Mouse (Mus musculus) lung, embryonic 14.5 days (tissue): ENCODE data around the gene Kcnip4. TPM values are rescaled to one million over a fixed set of nuclear protein-coding genes. Genes with fewer than 3 reads are reported as not detected.
A peak's percentile ranks its signal among the peaks of the same experiment; 100 is the strongest.

Source experiments
- ATAC-seq: fragments of 200-750 bp; cut with Nextera tagmentation; 2 replicates; pipeline ENCODE4 v1.8.0; 2017; ENCODE audit warnings: mild to moderate bottlenecking, moderate TSS enrichment, moderate library complexity; ENCODE audit not compliant: insufficient read depth
- DNase-seq: peaks from one replicate; pipeline ENCODE4 v3.0.0-alpha.2; 2015
- H3K27ac ChIP-seq: fragments of 300-500 bp; sonication (generic); 2 replicates; pipeline ENCODE4 v1.5.1; 2014; ENCODE audit warnings: low read depth, mild to moderate bottlenecking, moderate library complexity
- H3K27me3 ChIP-seq: fragments of 300-500 bp; sonication (generic); 2 replicates; pipeline ENCODE4 v1.6.1; 2014; ENCODE audit warnings: low read length, control low read depth; ENCODE audit not compliant: insufficient read depth
- H3K36me3 ChIP-seq: fragments of 300-500 bp; sonication (generic); 2 replicates; pipeline ENCODE4 v1.6.1; 2014; ENCODE audit warnings: control low read depth; ENCODE audit not compliant: insufficient read depth
- H3K4me1 ChIP-seq: fragments of 300-500 bp; sonication (generic); 2 replicates; pipeline ENCODE4 v1.6.1; 2014; ENCODE audit warnings: antibody characterized with exemption, control low read depth; ENCODE audit not compliant: insufficient read depth
- H3K4me2 ChIP-seq: fragments of 300-500 bp; sonication (generic); 2 replicates; pipeline ENCODE4 v1.6.1; 2014; ENCODE audit warnings: mild to moderate bottlenecking
- H3K4me3 ChIP-seq: fragments of 300-500 bp; sonication (generic); 2 replicates; pipeline ENCODE4 v1.5.1; 2014; ENCODE audit warnings: low read depth, low read length
- H3K9ac ChIP-seq: fragments of 300-500 bp; sonication (generic); 2 replicates; pipeline ENCODE4 v1.6.1; 2014
- H3K9me3 ChIP-seq: fragments of 300-500 bp; sonication (generic); 2 replicates; pipeline ENCODE4 v1.6.1; 2016; ENCODE audit warnings: low read depth, low read length, control low read depth
- CTCF ChIP-seq: IDR thresholded peaks from 2 replicates; pipeline ENCODE4 v1.5.1; 2016; ENCODE audit warnings: antibody characterized with exemption, low read depth
- WGBS: fragments of 180-500 bp; shearing (Covaris S2); extraction: QIAGEN DNeasy Blood & Tissue Kit; methylation state at CpG from one replicate; pipeline ENCODE4 v1.1.7; 2014; 5-methylcytosine and 5-hydroxymethylcytosine counted together
- polyA plus RNA-seq: library from polyadenylated mRNA; unstranded; fragments of >200 nt; fragmentation: Nextera tagmentation; extraction: Ambion mirVana; gene quantifications from 2 replicates; pipeline ENCODE4 v1.2.1, GENCODE M21; 2014

The Kcnip4 gene
- polyA plus RNA-seq, 1 experiment from 2014 or later = 0.68 TPM

DNA sequence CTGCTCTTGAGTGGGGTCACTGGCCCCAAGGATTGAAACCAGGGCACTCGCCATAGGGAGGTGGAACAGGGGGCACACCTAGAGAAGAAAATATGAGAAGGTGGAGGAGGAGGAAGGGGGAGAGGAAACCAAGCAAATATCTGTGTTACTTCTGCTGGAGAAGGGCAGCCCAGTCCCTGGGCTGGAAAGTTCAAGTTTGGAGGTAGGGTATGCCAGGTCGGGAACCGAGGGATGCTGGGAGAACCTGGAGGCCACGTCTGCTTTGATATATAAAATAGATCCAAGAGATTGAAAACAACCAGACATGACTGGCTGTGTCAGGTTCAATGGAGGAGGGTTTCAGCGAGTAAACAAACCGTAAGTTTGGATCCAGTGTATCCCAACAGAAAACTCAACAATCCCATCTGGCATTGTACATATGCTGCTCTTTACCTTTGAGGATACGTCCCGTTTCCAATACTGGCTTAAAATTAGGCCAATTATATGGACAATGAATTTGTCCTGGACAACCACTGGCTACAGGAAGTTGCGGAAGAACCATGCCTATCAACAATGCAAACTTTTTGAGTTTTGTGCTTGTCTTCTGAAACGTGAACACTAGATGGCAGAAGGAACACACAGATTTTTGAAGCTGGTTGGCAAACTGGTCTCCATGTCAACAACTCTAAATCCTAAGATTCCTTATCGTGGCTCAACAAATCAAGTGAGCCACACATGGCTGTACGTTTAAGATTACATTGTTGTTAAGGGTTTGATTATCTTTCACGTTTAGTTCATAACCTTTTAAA, 155.9 kb downstream of the Kcnip4 start:
- peak; percentile 79 for TF ChIP-seq CTCF
- WGBS = 42% methylated on average over 13 of the region's 13 CpGs
- H3K4me1 ChIP-seq = no peaks in the 10 kb centered on the region
- H3K4me3 ChIP-seq = no peak overlapping the region
- H3K9me3 ChIP-seq = no peaks in the 10 kb centered on the region
- H3K36me3 ChIP-seq = no peaks in the 10 kb centered on the region
- no peak overlapping the region for H3K9ac ChIP-seq
- H3K4me2 ChIP-seq = no peak overlapping the region
- H3K27ac ChIP-seq = no peak overlapping the region
- peak; percentile 56; the same call in 1 of the 2 replicates for ATAC-seq
- peak; percentile 88 for DNase-seq
- H3K27me3 ChIP-seq = no peaks in the 10 kb centered on the region

DNA sequence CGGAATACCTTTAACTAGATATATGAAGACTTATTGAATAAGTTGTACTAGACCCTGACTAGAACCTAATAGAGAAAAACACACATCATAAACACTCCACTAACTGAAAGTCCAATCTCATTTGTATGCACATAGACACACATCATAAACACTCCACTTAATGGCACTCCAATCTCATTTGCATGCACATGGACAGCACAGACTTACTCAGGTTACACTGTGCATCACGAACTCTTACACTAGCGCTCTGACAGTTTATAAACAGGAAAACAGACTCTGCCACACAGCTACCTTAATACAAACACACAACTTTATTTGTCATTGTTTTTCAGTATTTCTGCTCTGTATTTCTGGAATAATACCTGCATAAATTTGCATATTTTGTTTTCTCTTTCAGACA, 168.3 kb downstream of the Kcnip4 start:
- TF ChIP-seq CTCF = no peak
- DNase-seq (no peak), ATAC-seq (no peak)
- Histone ChIP-seq H3K4me1 (no peaks in the 10 kb centered on the region), H3K36me3 (no peaks in the 10 kb centered on the region), H3K4me3 (no peak overlapping the region), H3K4me2 (no peak overlapping the region), H3K27ac (no peak overlapping the region), H3K27me3 (no peaks in the 10 kb centered on the region), H3K9me3 (no peaks in the 10 kb centered on the region), H3K9ac (no peak overlapping the region)
- WGBS = 70% methylated on average over 3 of the region's 3 CpGs

DNA sequence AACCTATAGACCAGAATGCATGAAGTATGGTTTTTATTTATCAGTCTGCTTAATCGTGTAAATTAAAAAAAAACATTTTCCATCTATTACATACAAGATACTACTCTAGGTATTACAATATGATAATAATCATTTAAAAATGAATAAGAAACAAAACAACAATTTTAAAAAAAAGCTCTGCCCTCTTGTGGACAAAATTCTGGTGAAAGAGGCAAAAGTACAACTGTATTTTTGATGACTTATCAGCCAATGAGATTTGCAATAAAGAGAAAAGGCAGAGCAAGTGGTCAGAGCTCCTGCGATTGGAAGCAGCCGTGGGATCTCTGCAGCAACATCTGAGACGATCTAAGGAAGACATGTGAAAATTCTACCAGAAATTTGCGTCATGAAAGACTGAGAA, 172.6 kb downstream of the Kcnip4 start:
- TF ChIP-seq CTCF = no peak
- ATAC-seq (no peak), DNase-seq (no peak)
- Histone ChIP-seq H3K27me3 (no peaks in the 10 kb centered on the region), H3K27ac (no peak overlapping the region), H3K9ac (no peak overlapping the region), H3K4me3 (no peak overlapping the region), H3K4me2 (no peak overlapping the region), H3K36me3 (no peaks in the 10 kb centered on the region), H3K4me1 (no peaks in the 10 kb centered on the region), H3K9me3 (no peaks in the 10 kb centered on the region)
- 71% methylated on average over 5 of the region's 5 CpGs for WGBS

DNA sequence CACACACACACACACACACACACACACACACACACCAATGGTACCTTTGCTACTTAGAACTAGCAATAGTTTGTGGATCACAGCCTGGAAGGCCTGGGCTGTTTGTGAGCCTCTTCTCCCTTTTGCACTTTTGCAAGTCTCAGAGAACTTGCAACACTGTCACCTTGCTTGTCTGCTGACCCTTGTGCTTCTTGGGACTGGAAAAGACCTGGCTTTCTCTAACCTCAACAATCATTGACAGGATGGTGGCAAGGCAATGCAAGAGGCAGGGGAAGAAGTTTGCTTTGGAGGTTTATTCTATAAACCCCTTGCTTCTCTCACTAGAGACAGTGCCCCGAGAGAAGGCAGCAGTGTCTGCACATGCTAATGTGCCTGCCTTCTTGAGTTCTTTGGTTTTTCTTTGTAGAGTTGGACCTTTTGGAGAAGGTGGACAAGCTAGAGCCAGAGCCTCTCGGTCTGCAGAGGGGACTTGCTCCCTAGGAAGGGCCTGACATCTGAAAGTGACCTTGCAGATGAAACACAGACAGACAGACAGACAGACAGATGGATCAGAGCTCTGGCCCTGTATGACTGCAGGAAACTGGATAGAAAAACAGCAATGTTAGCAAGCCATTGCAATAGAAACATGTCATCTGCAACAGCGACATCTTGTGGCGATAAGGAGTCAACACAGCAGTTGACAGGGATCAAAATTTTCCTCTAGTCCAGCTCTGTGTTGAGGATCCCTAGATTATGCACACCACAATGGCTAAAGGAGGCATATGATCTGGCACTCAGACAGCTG, 174.4 kb downstream of the Kcnip4 start:
- Histone ChIP-seq H3K4me2 (no peak overlapping the region), H3K36me3 (no peaks in the 10 kb centered on the region), H3K27ac (no peak overlapping the region), H3K9ac (no peak overlapping the region), H3K4me1 (no peaks in the 10 kb centered on the region), H3K9me3 (no peaks in the 10 kb centered on the region), H3K27me3 (no peaks in the 10 kb centered on the region), H3K4me3 (no peak overlapping the region)
- peak; percentile 83; the same call in 1 of the 2 replicates for ATAC-seq
- peak; percentile 84 for DNase-seq
- 28% methylated on average over 4 of the region's 4 CpGs for WGBS
- peak; percentile 92 for TF ChIP-seq CTCF

DNA sequence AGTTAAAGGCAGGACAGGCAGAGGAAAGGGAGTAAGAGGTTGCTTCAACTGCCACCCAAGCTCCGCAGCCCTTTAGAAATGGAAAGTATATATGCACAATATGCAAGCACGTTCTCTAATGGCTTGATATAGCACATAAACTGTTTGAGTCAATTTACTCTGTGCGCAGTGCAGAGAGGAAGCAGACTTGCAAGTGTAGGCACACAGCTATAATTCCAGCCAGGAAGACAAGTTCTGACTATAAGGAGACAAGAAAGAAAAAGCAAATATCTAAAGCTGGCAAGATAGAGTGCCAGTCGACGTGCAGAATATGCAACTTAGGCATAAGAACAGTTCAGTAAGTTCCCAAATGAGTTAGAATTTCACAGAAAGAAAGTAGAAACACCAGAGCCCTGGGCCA, 175.2 kb downstream of the Kcnip4 start:
- H3K4me3 ChIP-seq = no peak overlapping the region
- ATAC-seq = no peak
- no peaks in the 10 kb centered on the region for H3K36me3 ChIP-seq
- DNase-seq = no peak
- H3K9me3 ChIP-seq = no peaks in the 10 kb centered on the region
- 75% methylated on average over 5 of the region's 5 CpGs for WGBS
- no peak overlapping the region for H3K9ac ChIP-seq
- TF ChIP-seq CTCF = no peak
- H3K4me2 ChIP-seq = no peak overlapping the region
- no peak overlapping the region for H3K27ac ChIP-seq
- no peaks in the 10 kb centered on the region for H3K27me3 ChIP-seq
- H3K4me1 ChIP-seq = no peaks in the 10 kb centered on the region

DNA sequence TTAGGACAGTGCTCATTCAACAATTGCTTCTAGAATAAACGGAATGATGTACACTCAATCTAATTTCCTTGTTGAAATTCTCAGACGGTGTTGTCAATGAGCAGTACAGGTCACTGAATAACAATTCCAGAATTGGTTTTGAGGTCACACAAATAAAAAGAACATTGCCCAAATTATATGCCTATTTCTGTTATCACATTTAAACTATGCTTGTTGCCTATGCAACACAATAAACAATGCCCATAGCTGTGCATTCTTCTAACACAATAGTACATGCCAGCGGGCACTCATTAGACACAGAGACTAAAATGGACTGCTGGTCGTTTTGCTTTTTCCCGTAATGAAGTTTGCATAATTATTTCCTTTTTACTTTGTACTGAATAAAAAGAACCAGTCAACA, 176.2 kb downstream of the Kcnip4 start:
- Histone ChIP-seq H3K27me3 (no peaks in the 10 kb centered on the region), H3K4me2 (no peak overlapping the region), H3K4me3 (no peak overlapping the region), H3K27ac (no peak overlapping the region), H3K9ac (no peak overlapping the region), H3K9me3 (no peaks in the 10 kb centered on the region), H3K4me1 (no peaks in the 10 kb centered on the region), H3K36me3 (no peaks in the 10 kb centered on the region)
- 83% methylated on average over 5 of the region's 5 CpGs for WGBS
- no peak for DNase-seq
- no peak for TF ChIP-seq CTCF
- ATAC-seq = no peak

DNA sequence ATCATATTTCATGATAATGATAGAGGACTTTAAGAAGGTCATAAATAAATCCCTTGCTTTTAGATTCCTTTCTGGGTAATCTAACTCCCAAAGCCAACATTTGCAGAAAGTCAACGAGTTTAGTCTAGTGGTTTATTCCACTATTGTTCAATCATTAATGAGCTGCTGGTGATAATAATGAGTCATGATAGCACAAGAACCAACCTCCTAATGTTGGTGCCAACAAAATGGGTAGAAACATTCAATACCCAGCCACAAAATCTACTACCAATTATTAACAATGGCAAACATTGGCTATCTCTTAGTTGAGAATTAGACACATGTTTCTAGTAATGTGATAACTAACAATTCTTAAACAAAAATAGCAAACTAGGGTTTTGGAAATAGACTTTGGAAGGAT, 180.1 kb downstream of the Kcnip4 start:
- H3K4me2 ChIP-seq = no peak overlapping the region
- no peaks in the 10 kb centered on the region for H3K27me3 ChIP-seq
- DNase-seq = no peak
- no peaks in the 10 kb centered on the region for H3K9me3 ChIP-seq
- H3K27ac ChIP-seq = no peak overlapping the region
- H3K9ac ChIP-seq = no peak overlapping the region
- 53% methylated on average over 1 of the region's 1 CpGs for WGBS
- H3K36me3 ChIP-seq = no peaks in the 10 kb centered on the region
- no peak for ATAC-seq
- TF ChIP-seq CTCF = no peak
- H3K4me1 ChIP-seq = no peaks in the 10 kb centered on the region
- H3K4me3 ChIP-seq = no peak overlapping the region
